Mouse (Mus musculus) regulatory T cell (primary cell): Measurements from ENCODE around the gene Gm26657.

Experiments
- in situ Hi-C: fragments of 300-600 bp; cut with MboI, MseI; formaldehyde crosslinking; loops from one replicate; pipeline ENCODE4 v1.15.1; 2025; ENCODE audit warnings: high pct_unique_total_duplicates

The Gm26657 gene

GRCm38 (mm10) chr4:56757693-56758092, 17.8 kb downstream of the Gm26657 start:
- in situ Hi-C loops = no loop called here

DNA sequence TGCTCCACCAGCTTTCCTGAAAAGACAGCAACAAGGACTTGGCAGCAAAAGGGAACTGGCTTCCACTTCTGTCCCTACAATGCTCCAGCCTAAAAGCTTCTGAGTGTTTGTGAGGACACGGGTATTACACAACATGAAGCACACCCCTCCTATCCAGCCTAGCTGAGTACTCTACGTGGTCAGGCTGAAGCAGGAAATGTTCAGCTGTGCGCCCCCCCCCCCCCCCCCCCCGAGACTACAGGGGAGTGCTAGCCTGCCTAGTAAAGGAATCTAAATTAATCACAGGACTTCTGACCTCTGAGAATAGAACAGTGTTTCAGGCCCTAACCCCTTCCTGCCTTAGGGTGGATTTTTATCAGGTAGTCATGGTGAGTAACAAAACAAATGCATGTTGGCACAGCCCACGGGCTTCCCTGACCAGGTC, 28.0 kb downstream of the Gm26657 start:
- in situ Hi-C loops = no loop called here

- in situ Hi-C loops = no loop called here
These were observed 29.0 kb downstream of the Gm26657 start for GRCm38 (mm10) chr4:56768913-56769312.

- in situ Hi-C loops = no loop called here
These were observed 31.2 kb downstream of the Gm26657 start for GRCm38 (mm10) chr4:56771065-56771464.
